Mouse (Mus musculus): ENCODE measurements around the gene Usp31.

GRCm38 (mm10) chr7:121595496-121595895, 111.6 kb downstream of the Usp31 start:
- TF ChIP-seq CTCF (IDR thresholded peaks at IDR 0.05; ENCODE audit: control insufficient read depth, insufficient read depth, insufficient read length), result no peak
- TF ChIP-seq MYOG (IDR thresholded peaks at IDR 0.05; ENCODE audit: control insufficient read depth, extremely low read depth, insufficient read length), result no peak
- TF ChIP-seq MYOD1 (IDR thresholded peaks at IDR 0.05; ENCODE audit: control insufficient read depth, insufficient read length, low read depth), result no peak
- no peak for TF ChIP-seq MAX (IDR thresholded peaks at IDR 0.05)
- TF ChIP-seq FOSL1 (IDR thresholded peaks at IDR 0.05; ENCODE audit: insufficient read depth, low read length, poor library complexity, severe bottlenecking), result no peak
